Mouse (Mus musculus) neural tube, embryonic 12.5 days (tissue): ENCODE results near the gene Spcs2. TPM values are rescaled to one million over a fixed set of nuclear protein-coding genes. Genes with fewer than 3 reads are reported as not detected.

Experiments used
- ATAC-seq: fragments of 200-750 bp; cut with Nextera tagmentation; 2 replicates; pipeline ENCODE4 v1.8.0; 2017; ENCODE audit warnings: low read depth, mild to moderate bottlenecking, moderate TSS enrichment, moderate library complexity; ENCODE audit not compliant: low FRiP score
- H3K27ac ChIP-seq: fragments of 300-500 bp; sonication (generic); 2 replicates; pipeline ENCODE4 v1.5.1; 2016
- H3K27me3 ChIP-seq: fragments of 300-500 bp; sonication (generic); replicated peaks from 2 replicates; pipeline ENCODE4 v1.6.1; 2016; ENCODE audit warnings: mild to moderate bottlenecking
- H3K36me3 ChIP-seq: fragments of 300-500 bp; sonication (generic); 2 replicates; pipeline ENCODE4 v1.6.1; 2016; ENCODE audit warnings: mild to moderate bottlenecking
- H3K4me1 ChIP-seq: fragments of 300-500 bp; sonication (generic); 2 replicates; pipeline ENCODE4 v1.6.1; 2016
- H3K4me2 ChIP-seq: fragments of 300-500 bp; sonication (generic); replicated peaks from 2 replicates; pipeline ENCODE4 v1.6.1; 2016; ENCODE audit warnings: mild to moderate bottlenecking
- H3K4me3 ChIP-seq: fragments of 300-500 bp; sonication (generic); 2 replicates; pipeline ENCODE4 v1.5.1; 2016
- H3K9ac ChIP-seq: fragments of 300-500 bp; sonication (generic); 2 replicates; pipeline ENCODE4 v1.6.1; 2016; ENCODE audit warnings: mild to moderate bottlenecking
- H3K9me3 ChIP-seq: fragments of 300-500 bp; sonication (generic); 2 replicates; pipeline ENCODE4 v1.6.1; 2016; ENCODE audit warnings: mild to moderate bottlenecking
- WGBS: fragments of 180-500 bp; shearing (Covaris S2); methylation state at CpG from one replicate; pipeline ENCODE4 v1.1.7; 2016; 5-methylcytosine and 5-hydroxymethylcytosine counted together
- polyA plus RNA-seq: library from polyadenylated mRNA; unstranded; fragments of >200 nt; fragmentation: Nextera tagmentation; extraction: Ambion mirVana; gene quantifications from 2 replicates; pipeline ENCODE4 v1.2.1, GENCODE M21; 2016

The Spcs2 gene
- 337 and 365 TPM in 2 replicates for polyA plus RNA-seq

- H3K4me1 ChIP-seq, result peaks cover 10% of the 10 kb centered on the region; the same call in 1 of the 2 replicates
- no peak within 1 kb of the TSS for H3K27ac ChIP-seq
- no peak for ATAC-seq
- no peak within 1 kb of the TSS for H3K4me2 ChIP-seq
- H3K27me3 ChIP-seq, result no peaks in the 10 kb centered on the region
- H3K4me3 ChIP-seq, result no peak within 1 kb of the TSS
- no peak within 1 kb of the TSS for H3K9ac ChIP-seq
- 38% methylated on average over 7 of the region's 7 CpGs for WGBS
- no peaks in the 10 kb centered on the region for H3K36me3 ChIP-seq
- no peaks in the 10 kb centered on the region for H3K9me3 ChIP-seq
These were observed at the start of gene Spcs2 for GRCm38 (mm10) chr7:99863362-99863761. Gene Spcs2, minus strand, starts transcription at chr7:99863462.

DNA sequence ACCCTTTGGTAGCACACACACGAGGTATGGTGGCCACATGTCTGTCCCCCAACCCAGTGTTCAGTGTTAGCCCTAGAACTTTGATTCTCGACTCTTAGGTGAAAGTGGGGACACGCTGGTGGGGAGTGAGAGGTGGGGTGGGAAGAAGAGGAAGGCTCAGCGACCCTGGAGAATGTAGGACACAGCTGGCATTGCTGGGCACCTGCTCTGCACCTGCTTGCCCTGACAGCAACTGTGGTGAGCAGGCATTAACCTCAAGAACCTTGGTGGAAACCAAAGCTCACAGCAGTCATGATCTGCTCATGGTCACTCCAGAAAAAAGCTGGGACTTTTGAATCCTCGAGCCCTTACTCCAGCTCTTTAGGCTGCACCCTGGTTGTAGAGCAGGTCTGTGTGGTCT lies 47.8 kb upstream of the Spcs2 start:
- H3K9me3 ChIP-seq, result no peaks in the 10 kb centered on the region
- H3K4me1 ChIP-seq, result no peaks in the 10 kb centered on the region
- no peak overlapping the region for H3K4me2 ChIP-seq
- no peak overlapping the region for H3K27ac ChIP-seq
- no peaks in the 10 kb centered on the region for H3K27me3 ChIP-seq
- WGBS, result 81% methylated on average over 5 of the region's 5 CpGs
- no peak overlapping the region for H3K9ac ChIP-seq
- ATAC-seq, result no peak
- no peak overlapping the region for H3K4me3 ChIP-seq
- H3K36me3 ChIP-seq, result no peaks in the 10 kb centered on the region

- no peak overlapping the region for H3K9ac ChIP-seq
- no peaks in the 10 kb centered on the region for H3K36me3 ChIP-seq
- 85% methylated on average over 3 of the region's 3 CpGs for WGBS
- no peaks in the 10 kb centered on the region for H3K27me3 ChIP-seq
- ATAC-seq, result no peak
- no peak overlapping the region for H3K4me2 ChIP-seq
- H3K27ac ChIP-seq, result no peak overlapping the region
- H3K4me1 ChIP-seq, result no peaks in the 10 kb centered on the region
- no peaks in the 10 kb centered on the region for H3K9me3 ChIP-seq
- H3K4me3 ChIP-seq, result no peak overlapping the region
These were observed 44.2 kb upstream of the Spcs2 start for GRCm38 (mm10) chr7:99907463-99907862.

DNA sequence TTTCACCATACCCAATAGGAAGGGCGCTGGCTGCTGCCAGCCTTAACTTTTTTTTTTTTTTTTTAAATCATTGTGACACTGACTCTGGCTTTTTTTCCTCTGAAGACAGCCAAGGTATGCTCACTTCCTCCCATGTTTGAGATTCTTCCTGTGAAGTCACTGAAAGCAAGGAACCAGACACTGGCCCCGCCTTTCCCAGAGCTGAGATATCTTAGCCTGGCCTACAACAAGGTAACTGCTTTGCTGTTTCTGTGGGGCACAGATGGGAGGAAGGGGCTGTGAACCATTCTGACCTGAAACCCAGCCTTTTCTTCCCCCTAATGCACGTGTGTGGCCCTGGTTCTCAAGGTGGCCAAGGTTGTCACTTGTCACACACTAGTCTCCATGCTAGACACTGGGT lies 43.1 kb upstream of the Spcs2 start:
- Histone ChIP-seq H3K27ac (no peak overlapping the region), H3K9ac (no peak overlapping the region), H3K9me3 (no peaks in the 10 kb centered on the region), H3K4me3 (no peak overlapping the region), H3K36me3 (no peaks in the 10 kb centered on the region), H3K27me3 (no peaks in the 10 kb centered on the region), H3K4me2 (no peak overlapping the region), H3K4me1 (no peaks in the 10 kb centered on the region)
- ATAC-seq, result no peak
- 87% methylated on average over 3 of the region's 3 CpGs for WGBS

DNA sequence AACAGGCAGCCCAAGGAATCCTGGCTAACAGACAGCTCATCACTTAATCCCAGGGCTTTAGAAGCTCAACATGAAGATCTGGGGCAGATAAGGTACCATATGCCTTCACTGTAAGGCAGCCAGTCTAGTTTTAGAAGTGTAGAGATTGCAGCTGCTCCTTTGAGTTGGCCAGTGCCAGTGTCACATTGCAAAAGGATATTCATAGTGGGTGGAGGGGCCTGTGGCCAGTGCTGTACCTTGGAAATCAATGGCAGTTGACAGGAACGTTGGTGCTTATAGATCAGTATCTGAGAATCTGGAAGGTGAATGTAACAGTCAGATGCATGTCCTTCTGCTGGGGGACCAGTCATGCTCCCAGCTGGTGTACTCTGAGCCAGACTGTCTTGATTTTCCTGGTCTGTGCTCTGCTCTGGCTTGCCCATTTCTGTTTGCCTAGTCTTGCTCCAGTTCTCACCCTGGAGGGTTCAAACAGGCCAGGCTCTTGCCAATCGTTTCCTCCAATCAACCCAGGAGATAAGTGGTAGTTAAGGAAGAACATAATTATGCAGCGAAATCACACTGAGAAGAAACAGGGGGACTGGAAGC lies 41.3 kb upstream of the Spcs2 start:
- Histone ChIP-seq H3K36me3 (no peaks in the 10 kb centered on the region), H3K9me3 (no peaks in the 10 kb centered on the region), H3K4me3 (no peak overlapping the region), H3K4me2 (no peak overlapping the region), H3K27me3 (no peaks in the 10 kb centered on the region), H3K9ac (no peak overlapping the region), H3K27ac (no peak overlapping the region), H3K4me1 (no peaks in the 10 kb centered on the region)
- 73% methylated on average over 3 of the region's 3 CpGs for WGBS
- no peak for ATAC-seq

DNA sequence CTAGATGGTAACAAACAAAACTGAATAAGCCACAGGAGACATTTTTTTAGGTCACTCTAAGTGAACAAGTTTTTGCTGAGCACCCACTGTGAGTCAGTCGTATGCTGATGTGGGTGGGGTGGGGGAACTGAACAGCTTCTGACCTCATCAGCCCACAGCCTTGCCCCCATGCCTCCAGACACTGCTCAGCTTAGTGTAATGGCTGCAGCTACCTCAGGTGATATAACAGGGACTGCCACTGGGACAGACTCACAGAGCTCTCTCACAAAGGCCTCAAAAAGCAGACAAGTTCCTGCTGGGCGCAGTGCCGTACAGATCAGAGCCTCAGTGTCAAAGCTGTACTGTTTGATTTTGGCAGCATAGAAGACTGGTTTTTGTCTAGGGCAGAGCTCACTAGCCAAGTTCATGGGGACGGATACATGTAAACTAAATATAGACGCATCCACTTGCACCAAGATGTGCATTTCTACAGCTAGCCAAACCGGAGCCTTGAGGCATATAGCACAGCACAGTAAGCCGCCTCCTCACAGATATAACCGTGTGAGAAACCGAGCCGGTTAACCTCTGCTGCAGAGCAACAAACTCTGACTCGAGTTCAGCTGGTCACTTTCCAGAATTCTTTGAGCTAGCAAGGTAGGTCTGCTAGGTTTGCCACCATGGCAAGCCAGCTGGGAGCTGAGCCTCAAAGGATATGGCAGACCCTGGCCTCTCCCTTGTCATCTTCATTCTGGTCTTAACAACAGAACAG lies 39.8 kb upstream of the Spcs2 start:
- Histone ChIP-seq H3K9me3 (no peaks in the 10 kb centered on the region), H3K27me3 (no peaks in the 10 kb centered on the region), H3K4me2 (no peak overlapping the region), H3K4me3 (no peak overlapping the region), H3K27ac (no peak overlapping the region), H3K9ac (no peak overlapping the region), H3K4me1 (no peaks in the 10 kb centered on the region), H3K36me3 (no peaks in the 10 kb centered on the region)
- no peak for ATAC-seq
- WGBS, result 80% methylated on average over 11 of the region's 11 CpGs

- WGBS, result 72% methylated on average over 4 of the region's 4 CpGs
- H3K36me3 ChIP-seq, result no peaks in the 10 kb centered on the region
- H3K27ac ChIP-seq, result no peak overlapping the region
These were observed 38.9 kb upstream of the Spcs2 start for GRCm38 (mm10) chr7:99902208-99902607.

DNA sequence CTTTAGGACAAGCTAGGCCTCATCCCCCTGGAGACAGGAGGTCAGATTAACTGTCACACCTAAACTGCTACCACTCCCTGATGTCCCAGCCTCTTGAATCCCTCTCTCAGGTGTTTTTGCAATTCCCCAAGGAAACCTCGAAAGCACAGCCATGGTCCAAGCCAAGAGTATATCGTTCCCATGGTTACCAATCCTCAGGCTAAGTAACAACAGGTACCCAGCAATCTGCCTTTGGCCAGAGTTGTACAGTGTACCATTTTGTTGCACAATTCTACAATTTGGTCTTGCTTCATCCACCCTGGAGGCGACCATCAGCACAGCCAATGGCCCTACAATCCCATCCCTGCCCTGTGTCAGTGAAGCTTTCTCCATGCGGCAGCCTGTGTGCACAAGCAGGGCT lies 33.6 kb upstream of the Spcs2 start:
- ATAC-seq, result no peak
- H3K4me2 ChIP-seq, result no peak overlapping the region
- H3K27ac ChIP-seq, result no peak overlapping the region
- H3K4me1 ChIP-seq, result peaks cover 16% of the 10 kb centered on the region
- WGBS, result 82% methylated on average over 4 of the region's 4 CpGs
- no peaks in the 10 kb centered on the region for H3K36me3 ChIP-seq
- H3K9me3 ChIP-seq, result no peaks in the 10 kb centered on the region
- no peak overlapping the region for H3K9ac ChIP-seq
- H3K4me3 ChIP-seq, result no peak overlapping the region
- H3K27me3 ChIP-seq, result no peaks in the 10 kb centered on the region

More at GRCm38 (mm10) chr7:99902208-99902607, 38.9 kb upstream of the Spcs2 start:
- Histone ChIP-seq H3K9me3 (no peaks in the 10 kb centered on the region), H3K27me3 (no peaks in the 10 kb centered on the region), H3K4me3 (no peak overlapping the region), H3K4me2 (no peak overlapping the region), H3K4me1 (no peaks in the 10 kb centered on the region), H3K9ac (no peak overlapping the region)
- ATAC-seq, result no peak

DNA sequence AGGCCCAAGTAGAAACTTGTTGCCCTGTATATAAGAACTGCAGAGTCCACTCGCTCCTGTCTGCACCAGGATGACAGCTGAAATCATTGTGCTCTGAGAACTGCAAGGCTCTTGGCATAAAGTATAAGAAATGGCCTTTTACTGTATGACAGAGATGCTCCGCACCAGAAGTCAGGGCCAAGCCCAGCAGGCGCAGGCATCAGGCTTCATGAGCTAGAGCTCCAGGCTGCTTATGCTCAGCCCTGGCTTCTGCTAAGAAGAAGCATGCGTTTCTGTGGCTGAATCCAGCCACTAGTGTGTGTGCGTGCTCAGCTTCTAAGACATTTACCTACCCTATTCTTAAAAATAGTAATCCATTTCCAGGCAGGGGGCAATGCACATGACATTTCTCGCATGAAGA lies 31.2 kb upstream of the Spcs2 start:
- Histone ChIP-seq H3K27me3 (no peaks in the 10 kb centered on the region), H3K4me3 (no peak overlapping the region), H3K4me1 (peaks cover 18% of the 10 kb centered on the region), H3K9me3 (no peaks in the 10 kb centered on the region), H3K4me2 (no peak overlapping the region), H3K36me3 (no peaks in the 10 kb centered on the region), H3K27ac (no peak overlapping the region), H3K9ac (no peak overlapping the region)
- ATAC-seq, result no peak
- WGBS, result 87% methylated on average over 6 of the region's 6 CpGs

DNA sequence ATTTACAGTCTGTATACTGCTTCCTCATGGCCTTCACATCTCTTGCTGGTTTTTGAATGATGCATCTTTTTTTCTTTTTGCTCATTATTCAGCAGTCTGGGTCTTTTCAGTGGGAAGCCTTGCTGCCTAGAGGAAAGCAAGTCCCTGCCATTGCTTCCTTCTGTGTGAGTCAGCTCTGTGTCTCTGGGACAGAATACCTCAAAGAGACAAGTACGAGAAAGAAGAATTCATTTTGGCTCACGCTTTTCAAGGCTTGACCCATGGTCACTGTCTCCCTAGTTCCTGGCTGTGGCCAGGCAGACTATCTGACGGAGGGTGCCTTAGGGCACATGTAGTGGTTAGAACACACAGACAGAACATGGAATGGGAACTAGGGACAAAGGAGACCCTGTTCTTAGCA lies 30.7 kb upstream of the Spcs2 start:
- peaks cover 20% of the 10 kb centered on the region for H3K4me1 ChIP-seq
- no peak overlapping the region for H3K4me3 ChIP-seq
- no peak overlapping the region for H3K4me2 ChIP-seq
- 81% methylated on average over 3 of the region's 3 CpGs for WGBS
- no peak for ATAC-seq
- no peaks in the 10 kb centered on the region for H3K36me3 ChIP-seq
- no peaks in the 10 kb centered on the region for H3K9me3 ChIP-seq
- H3K27me3 ChIP-seq, result no peaks in the 10 kb centered on the region
- no peak overlapping the region for H3K27ac ChIP-seq
- no peak overlapping the region for H3K9ac ChIP-seq

- 89% methylated on average over 2 of the region's 2 CpGs for WGBS
- peaks cover 20% of the 10 kb centered on the region for H3K4me1 ChIP-seq
- H3K27me3 ChIP-seq, result no peaks in the 10 kb centered on the region
- H3K4me2 ChIP-seq, result no peak overlapping the region
- no peak overlapping the region for H3K27ac ChIP-seq
- no peak overlapping the region for H3K4me3 ChIP-seq
- no peak for ATAC-seq
- H3K9ac ChIP-seq, result no peak overlapping the region
- H3K36me3 ChIP-seq, result no peaks in the 10 kb centered on the region
- no peaks in the 10 kb centered on the region for H3K9me3 ChIP-seq
These were observed 29.1 kb upstream of the Spcs2 start for GRCm38 (mm10) chr7:99892351-99892750.

GRCm38 (mm10) chr7:99891471-99891870 lies 28.2 kb upstream of the Spcs2 start:
- 71% methylated on average over 3 of the region's 3 CpGs for WGBS
- Histone ChIP-seq H3K4me2 (no peak overlapping the region), H3K9ac (no peak overlapping the region), H3K4me1 (peaks cover 20% of the 10 kb centered on the region), H3K27ac (no peak overlapping the region), H3K9me3 (no peaks in the 10 kb centered on the region), H3K36me3 (no peaks in the 10 kb centered on the region), H3K4me3 (no peak overlapping the region), H3K27me3 (no peaks in the 10 kb centered on the region)
- ATAC-seq, result no peak
